Mouse (Mus musculus) small intestine, adult 2 months (tissue): ENCODE data around the gene Cxcl9.

Experiments used
- CTCF ChIP-seq: fragments of 200-500 bp; IDR thresholded peaks from 2 replicates; pipeline ENCODE4 v1.5.1; 2012; ENCODE audit warnings: low read depth, mild to moderate bottlenecking, control low read depth, inconsistent platforms, low read length, moderate library complexity, mixed read lengths; ENCODE audit not compliant: insufficient replicate concordance, insufficient read length; ENCODE audit errors: extremely low read depth
- POLR2A ChIP-seq: fragments of 200-500 bp; IDR thresholded peaks from 2 replicates; pipeline ENCODE4 v1.6.1; 2012; ENCODE audit warnings: low read depth, mild to moderate bottlenecking, control low read depth, inconsistent platforms, low read length, moderate library complexity

DNA sequence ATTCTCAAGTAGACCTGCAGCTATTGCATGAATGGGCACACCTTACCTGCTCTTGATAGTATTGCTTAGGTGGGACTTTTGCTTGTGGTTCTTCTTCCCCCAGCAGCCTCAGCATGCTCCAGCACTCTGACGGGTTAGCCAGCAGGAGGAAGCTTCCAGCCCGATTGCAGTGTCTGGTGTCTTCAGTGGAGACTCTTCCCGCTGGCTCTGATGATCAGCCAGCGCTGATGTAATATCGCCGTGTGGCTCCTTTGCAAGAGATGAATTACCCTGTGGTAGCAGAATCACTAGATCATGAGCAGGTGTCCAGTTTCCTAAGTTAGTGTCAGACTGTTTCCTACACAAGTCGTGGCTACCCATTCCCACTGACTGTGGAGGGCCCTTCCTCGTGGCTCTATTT lies 17.1 kb upstream of the Cxcl9 start:
- TF ChIP-seq CTCF: no peak
- TF ChIP-seq POLR2A: no peak
